Mouse (Mus musculus) heart, embryonic 15.5 days (tissue): ENCODE results near the gene Lmln. TPM values are rescaled to one million over a fixed set of nuclear protein-coding genes. Genes with fewer than 3 reads are reported as not detected.
A peak's percentile ranks its signal among the peaks of the same experiment; 100 is the strongest.
"Not testable (repeated sequence)": the region's sequence is repeated elsewhere in the genome, so short reads cannot be mapped to it uniquely, and the experiment has no call there.

Experiments
- ATAC-seq: fragments of 200-750 bp; cut with Nextera tagmentation; replicated peaks from 2 replicates; pipeline ENCODE4 v1.8.0; 2017; ENCODE audit warnings: low read depth, moderate TSS enrichment; ENCODE audit not compliant: insufficient number of reproducible peaks, insufficient read depth, low FRiP score
- H3K27ac ChIP-seq: fragments of 300-500 bp; sonication (generic); 2 replicates; pipeline ENCODE4 v1.5.1; 2015; ENCODE audit warnings: mild to moderate bottlenecking, inconsistent platforms
- H3K27me3 ChIP-seq: fragments of 300-500 bp; sonication (generic); 2 replicates; pipeline ENCODE4 v1.6.1; 2015; ENCODE audit warnings: inconsistent platforms
- H3K36me3 ChIP-seq: fragments of 300-500 bp; sonication (generic); 2 replicates; pipeline ENCODE4 v1.6.1; 2015; ENCODE audit warnings: mild to moderate bottlenecking, inconsistent platforms
- H3K4me1 ChIP-seq: fragments of 300-500 bp; sonication (generic); replicated peaks from 2 replicates; pipeline ENCODE4 v1.6.1; 2015; ENCODE audit warnings: inconsistent platforms
- H3K4me2 ChIP-seq: fragments of 300-500 bp; sonication (generic); 2 replicates; pipeline ENCODE4 v1.6.1; 2015; ENCODE audit warnings: inconsistent platforms, mild to moderate bottlenecking, moderate library complexity
- H3K4me3 ChIP-seq: fragments of 300-500 bp; sonication (generic); 2 replicates; pipeline ENCODE4 v1.5.1; 2015; ENCODE audit warnings: mild to moderate bottlenecking, inconsistent platforms
- H3K9ac ChIP-seq: fragments of 300-500 bp; sonication (generic); 2 replicates; pipeline ENCODE4 v1.6.1; 2015; ENCODE audit warnings: mild to moderate bottlenecking, inconsistent platforms
- H3K9me3 ChIP-seq: fragments of 300-500 bp; sonication (generic); replicated peaks from 2 replicates; pipeline ENCODE4 v1.6.1; 2016; ENCODE audit warnings: inconsistent platforms
- WGBS: fragments of 180-500 bp; shearing (Covaris S2); methylation state at CpG from one replicate; pipeline ENCODE4 v1.1.7; 2015; ENCODE audit warnings: mixed read lengths; 5-methylcytosine and 5-hydroxymethylcytosine counted together
- polyA plus RNA-seq: library from polyadenylated mRNA; unstranded; fragments of >200 nt; fragmentation: Nextera tagmentation; extraction: Ambion mirVana; gene quantifications from 2 replicates; pipeline ENCODE4 v1.2.1, GENCODE M21; 2015

Lmln gene
- polyA plus RNA-seq, 1 experiment from 2014 or later = 2.4 TPM

- H3K9me3 ChIP-seq = no peaks in the 10 kb centered on the region
- H3K36me3 ChIP-seq = no peaks in the 10 kb centered on the region
- no peak overlapping the region for H3K4me3 ChIP-seq
- no peaks in the 10 kb centered on the region for H3K27me3 ChIP-seq
- no peak overlapping the region for H3K4me2 ChIP-seq
- 71% methylated on average over 3 of the region's 3 CpGs for WGBS
- H3K27ac ChIP-seq = no peak overlapping the region
- no peak overlapping the region for H3K9ac ChIP-seq
- ATAC-seq = no peak
- no peaks in the 10 kb centered on the region for H3K4me1 ChIP-seq
These were observed 79.5 kb downstream of the Lmln start for GRCm38 (mm10) chr16:33141758-33142280.

GRCm38 (mm10) chr16:33143452-33143851 is 81.1 kb downstream of the Lmln start:
- no peaks in the 10 kb centered on the region for H3K4me1 ChIP-seq
- no peak overlapping the region for H3K27ac ChIP-seq
- 70% methylated on average over 2 of the region's 2 CpGs for WGBS
- no peaks in the 10 kb centered on the region for H3K36me3 ChIP-seq
- no peak for ATAC-seq
- no peak overlapping the region for H3K9ac ChIP-seq
- no peak overlapping the region for H3K4me2 ChIP-seq
- H3K9me3 ChIP-seq = no peaks in the 10 kb centered on the region
- no peak overlapping the region for H3K4me3 ChIP-seq
- no peaks in the 10 kb centered on the region for H3K27me3 ChIP-seq

- Histone ChIP-seq H3K9ac (no peak overlapping the region), H3K27ac (no peak overlapping the region), H3K4me2 (no peak overlapping the region), H3K4me3 (no peak overlapping the region), H3K36me3 (no peaks in the 10 kb centered on the region), H3K27me3 (no peaks in the 10 kb centered on the region), H3K9me3 (no peaks in the 10 kb centered on the region), H3K4me1 (no peaks in the 10 kb centered on the region)
- WGBS = 93% methylated on average over 3 of the region's 3 CpGs
- no peak for ATAC-seq
These were observed 83.9 kb downstream of the Lmln start for GRCm38 (mm10) chr16:33146185-33146584.

GRCm38 (mm10) chr16:33148135-33148534 is 85.8 kb downstream of the Lmln start:
- no peak overlapping the region for H3K4me3 ChIP-seq
- no peak for ATAC-seq
- no peak overlapping the region for H3K9ac ChIP-seq
- H3K27me3 ChIP-seq = no peaks in the 10 kb centered on the region
- H3K9me3 ChIP-seq = no peaks in the 10 kb centered on the region
- H3K27ac ChIP-seq = no peak overlapping the region
- WGBS = 83% methylated on average over 4 of the region's 4 CpGs
- no peaks in the 10 kb centered on the region for H3K4me1 ChIP-seq
- H3K36me3 ChIP-seq = no peaks in the 10 kb centered on the region
- H3K4me2 ChIP-seq = no peak overlapping the region

GRCm38 (mm10) chr16:33150875-33151274 is 88.6 kb downstream of the Lmln start:
- H3K4me1 ChIP-seq, H3K27me3 ChIP-seq, H3K9ac ChIP-seq, H3K4me3 ChIP-seq, H3K4me2 ChIP-seq, H3K27ac ChIP-seq, H3K36me3 ChIP-seq, ATAC-seq, H3K9me3 ChIP-seq: not testable (repeated sequence)
- 77% methylated on average over 9 of the region's 9 CpGs for WGBS

GRCm38 (mm10) chr16:33151558-33151957 is 89.2 kb downstream of the Lmln start:
- H3K27ac ChIP-seq = no peak overlapping the region
- WGBS = 66% methylated on average over 8 of the region's 8 CpGs

GRCm38 (mm10) chr16:33154992-33155391 is 92.7 kb downstream of the Lmln start:
- no peak overlapping the region for H3K4me3 ChIP-seq
- ATAC-seq = no peak

More at GRCm38 (mm10) chr16:33151558-33151957, 89.2 kb downstream of the Lmln start:
- Histone ChIP-seq H3K9ac (no peak overlapping the region), H3K4me1 (no peaks in the 10 kb centered on the region), H3K4me3 (no peak overlapping the region), H3K27me3 (no peaks in the 10 kb centered on the region), H3K4me2 (no peak overlapping the region), H3K9me3 (no peaks in the 10 kb centered on the region), H3K36me3 (no peaks in the 10 kb centered on the region)
- ATAC-seq = no peak

GRCm38 (mm10) chr16:33158006-33158405 is 95.7 kb downstream of the Lmln start:
- H3K9me3 ChIP-seq = no peaks in the 10 kb centered on the region
- no peak overlapping the region for H3K4me2 ChIP-seq
- peaks cover under 1% of the 10 kb centered on the region; the same call in 1 of the 2 replicates for H3K4me1 ChIP-seq
- H3K27ac ChIP-seq = no peak overlapping the region
- no peak overlapping the region for H3K9ac ChIP-seq
- no peak for ATAC-seq
- H3K27me3 ChIP-seq = no peaks in the 10 kb centered on the region
- 91% methylated on average over 11 of the region's 11 CpGs for WGBS
- H3K4me3 ChIP-seq = no peak overlapping the region
- no peaks in the 10 kb centered on the region for H3K36me3 ChIP-seq

More at GRCm38 (mm10) chr16:33154992-33155391, 92.7 kb downstream of the Lmln start:
- no peaks in the 10 kb centered on the region for H3K4me1 ChIP-seq
- H3K27me3 ChIP-seq = no peaks in the 10 kb centered on the region
- H3K36me3 ChIP-seq = no peaks in the 10 kb centered on the region
- H3K9ac ChIP-seq = no peak overlapping the region
- 46% methylated on average over 4 of the region's 4 CpGs for WGBS
- no peak overlapping the region for H3K4me2 ChIP-seq
- no peaks in the 10 kb centered on the region for H3K9me3 ChIP-seq
- H3K27ac ChIP-seq = no peak overlapping the region

GRCm38 (mm10) chr16:33158590-33159071 is 96.3 kb downstream of the Lmln start:
- H3K4me3 ChIP-seq = no peak overlapping the region
- no peak overlapping the region for H3K4me2 ChIP-seq
- no peak for ATAC-seq
- H3K9me3 ChIP-seq = no peaks in the 10 kb centered on the region
- no peak overlapping the region for H3K27ac ChIP-seq
- peaks cover 6% of the 10 kb centered on the region; the same call in 1 of the 2 replicates for H3K4me1 ChIP-seq
- 85% methylated on average over 14 of the region's 14 CpGs for WGBS
- H3K9ac ChIP-seq = no peak overlapping the region
- no peaks in the 10 kb centered on the region for H3K36me3 ChIP-seq
- no peaks in the 10 kb centered on the region for H3K27me3 ChIP-seq

- no peaks in the 10 kb centered on the region for H3K27me3 ChIP-seq
- H3K27ac ChIP-seq = no peak overlapping the region
- ATAC-seq = no peak
- H3K36me3 ChIP-seq = no peaks in the 10 kb centered on the region
- no peaks in the 10 kb centered on the region for H3K9me3 ChIP-seq
- peaks cover 8% of the 10 kb centered on the region; the same call in 1 of the 2 replicates for H3K4me1 ChIP-seq
- H3K9ac ChIP-seq = no peak overlapping the region
- H3K4me2 ChIP-seq = no peak overlapping the region
- H3K4me3 ChIP-seq = no peak overlapping the region
- WGBS = 81% methylated on average over 2 of the region's 2 CpGs
These were observed 97.0 kb downstream of the Lmln start for GRCm38 (mm10) chr16:33159363-33159762.

GRCm38 (mm10) chr16:33163330-33164090 is 101.2 kb downstream of the Lmln start:
- Histone ChIP-seq H3K4me1 (peaks cover 8% of the 10 kb centered on the region; the same call in 1 of the 2 replicates), H3K9me3 (no peaks in the 10 kb centered on the region), H3K27ac (peak overlapping the region; percentile 81), H3K9ac (no peak overlapping the region), H3K36me3 (no peaks in the 10 kb centered on the region), H3K4me2 (no peak overlapping the region), H3K4me3 (no peak overlapping the region), H3K27me3 (no peaks in the 10 kb centered on the region)
- peak; percentile 68; the same call in 1 of the 2 replicates for ATAC-seq
- WGBS = 54% methylated on average over 13 of the region's 13 CpGs

- H3K4me3 ChIP-seq, H3K27ac ChIP-seq, H3K4me1 ChIP-seq, H3K4me2 ChIP-seq, H3K9ac ChIP-seq, ATAC-seq, H3K27me3 ChIP-seq, H3K9me3 ChIP-seq, H3K36me3 ChIP-seq: not testable (repeated sequence)
- WGBS = 64% methylated on average over 6 of the region's 6 CpGs
These were observed 104.0 kb downstream of the Lmln start for GRCm38 (mm10) chr16:33166284-33166683.
